Mouse (Mus musculus) liver, adult 2 months (tissue): ENCODE measurements at regions not wholly inside any gene's neighbourhood (a gene's known extent, or its start where the extent isn't known, plus 50 kb on each side); places are given as distances from the start of the nearest gene placed in this dataset.

Source experiments
- DNase-seq: peaks from one replicate; pipeline ENCODE4 v3.0.0-alpha.2; 2011; ENCODE audit warnings: low read depth, low spot score; ENCODE audit errors: extremely low read depth
- H3K27ac ChIP-seq: fragments of 200-500 bp; replicated peaks from 2 replicates; pipeline ENCODE4 v1.5.1; 2012; ENCODE audit warnings: low read depth, mild to moderate bottlenecking, control low read depth, inconsistent platforms, low read length; ENCODE audit not compliant: insufficient read depth
- H3K27me3 ChIP-seq: fragments of 200-500 bp; 2 replicates; pipeline ENCODE4 v1.6.1; 2012; ENCODE audit warnings: mild to moderate bottlenecking, moderate library complexity, low read length, inconsistent platforms; ENCODE audit not compliant: control insufficient read depth, insufficient read depth
- H3K36me3 ChIP-seq: fragments of 200-500 bp; 2 replicates; pipeline ENCODE4 v1.6.1; 2012; ENCODE audit warnings: low read length, inconsistent platforms; ENCODE audit not compliant: control insufficient read depth, insufficient read depth
- H3K4me1 ChIP-seq: fragments of 200-500 bp; 2 replicates; pipeline ENCODE4 v1.6.1; 2011; ENCODE audit warnings: low read length; ENCODE audit not compliant: control insufficient read depth, insufficient read depth
- H3K4me3 ChIP-seq: fragments of 200-500 bp; 2 replicates; pipeline ENCODE4 v1.5.1; 2011; ENCODE audit warnings: low read depth, mild to moderate bottlenecking, control low read depth, low read length, moderate library complexity; ENCODE audit not compliant: insufficient read depth
- H3K79me2 ChIP-seq: fragments of 200-500 bp; 2 replicates; pipeline ENCODE4 v1.6.1; 2012; ENCODE audit warnings: inconsistent platforms, mild to moderate bottlenecking, low read length, moderate library complexity; ENCODE audit not compliant: control insufficient read depth, insufficient read depth
- H3K9ac ChIP-seq: fragments of 200-500 bp; 2 replicates; pipeline ENCODE4 v1.6.1; 2012; ENCODE audit warnings: low read depth, mild to moderate bottlenecking, control low read depth, inconsistent platforms, low read length
- CTCF ChIP-seq: fragments of 200-500 bp; IDR thresholded peaks from 2 replicates; pipeline ENCODE4 v1.5.1; 2011; ENCODE audit warnings: low read depth, low read length, control low read depth
- POLR2A ChIP-seq: fragments of 200-500 bp; IDR thresholded peaks from 2 replicates; pipeline ENCODE4 v1.6.1; 2011; ENCODE audit warnings: low read length, control low read depth; ENCODE audit not compliant: insufficient read depth; ENCODE audit errors: extremely low read depth
- WGBS: fragments of 180-500 bp; shearing (Covaris S2); methylation state at CpG from one replicate; pipeline ENCODE4 v1.1.7; 2018; 5-methylcytosine and 5-hydroxymethylcytosine counted together

DNA sequence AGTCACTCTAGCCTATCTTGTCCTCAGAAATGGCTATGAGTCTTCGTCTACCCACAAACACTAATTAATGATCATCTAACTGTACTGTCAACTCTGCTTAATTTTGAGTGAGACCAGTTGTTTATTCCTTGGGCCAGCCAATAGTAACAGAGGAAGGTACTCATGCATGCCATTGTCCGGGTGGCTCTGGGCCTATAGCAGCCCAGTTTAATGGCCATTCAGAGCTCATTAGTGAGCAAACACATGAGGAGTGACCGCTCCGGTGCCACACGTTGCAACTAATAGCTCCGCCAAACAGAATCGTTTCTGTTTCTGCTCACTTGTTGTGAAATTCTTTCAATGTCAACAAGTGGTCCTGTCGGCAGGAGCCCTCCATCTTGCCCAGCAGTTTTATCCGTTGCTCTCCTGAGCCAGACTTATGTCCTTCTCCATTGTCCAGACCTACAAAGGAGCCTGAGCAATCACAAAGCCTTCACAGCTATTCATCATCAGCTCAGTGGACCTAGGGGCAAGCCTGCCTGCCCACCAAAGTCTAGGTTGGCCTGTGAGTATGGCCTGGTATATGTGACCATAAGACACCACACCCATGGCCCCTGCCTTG is 108.8 kb downstream of the Ascl1 start:
- no peaks in the 10 kb centered on the region for H3K4me1 ChIP-seq
- TF ChIP-seq CTCF (no peak), POLR2A (no peak)
- no peaks in the 10 kb centered on the region for H3K36me3 ChIP-seq
- DNase-seq = no peak
- no peaks in the 10 kb centered on the region; the same call in 1 of the 2 replicates for H3K27me3 ChIP-seq
- no peak overlapping the region for H3K4me3 ChIP-seq
- H3K79me2 ChIP-seq = no peaks in the 10 kb centered on the region
- no peak overlapping the region for H3K27ac ChIP-seq
- H3K9ac ChIP-seq = no peak overlapping the region
- 85% methylated on average over 9 of the region's 9 CpGs for WGBS

DNA sequence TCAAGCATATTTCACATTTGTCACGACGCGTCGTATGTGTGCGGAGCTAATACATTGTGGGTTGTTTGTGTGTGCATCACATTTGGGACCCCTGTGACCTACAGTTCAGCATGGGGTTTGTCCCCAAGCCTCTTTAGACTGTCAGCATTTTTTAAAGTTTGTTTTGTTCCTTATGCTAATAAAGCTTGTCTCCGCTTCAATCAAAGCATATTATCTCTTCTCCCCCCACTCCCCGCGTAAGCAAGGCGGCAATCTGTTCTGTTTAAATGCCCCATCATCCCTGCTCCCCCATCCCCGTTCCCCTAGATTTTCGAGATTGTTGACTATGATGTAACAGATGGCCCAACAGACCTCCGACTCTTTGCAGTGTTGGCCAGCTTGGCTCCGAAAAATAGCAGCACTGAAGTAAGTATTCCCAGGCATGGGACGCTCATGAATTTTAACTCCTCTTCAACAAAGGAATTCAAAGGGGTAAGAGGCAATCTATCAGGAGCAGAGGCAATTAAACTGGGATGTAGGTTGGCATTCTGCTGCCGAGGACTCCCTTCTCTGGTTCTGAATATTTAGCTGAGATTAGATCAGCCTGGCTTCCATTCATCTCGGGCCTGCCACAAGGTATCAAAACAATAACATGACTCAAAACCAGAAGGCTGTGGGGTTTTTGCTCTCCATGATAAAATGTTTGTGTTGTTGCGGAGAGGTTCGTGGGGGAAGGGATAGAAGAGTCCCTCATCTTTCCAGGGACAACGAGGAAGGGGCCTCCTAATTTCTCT is 141.9 kb downstream of the Ascl1 start:
- no peaks in the 10 kb centered on the region for H3K4me1 ChIP-seq
- H3K4me3 ChIP-seq = no peak overlapping the region
- no peak for TF ChIP-seq POLR2A
- no peaks in the 10 kb centered on the region; the same call in 1 of the 2 replicates for H3K27me3 ChIP-seq
- no peak for DNase-seq
- H3K36me3 ChIP-seq = no peaks in the 10 kb centered on the region
- H3K79me2 ChIP-seq = no peaks in the 10 kb centered on the region
- no peak overlapping the region for H3K9ac ChIP-seq
- no peak overlapping the region for H3K27ac ChIP-seq
- WGBS = 76% methylated on average over 19 of the region's 19 CpGs

DNA sequence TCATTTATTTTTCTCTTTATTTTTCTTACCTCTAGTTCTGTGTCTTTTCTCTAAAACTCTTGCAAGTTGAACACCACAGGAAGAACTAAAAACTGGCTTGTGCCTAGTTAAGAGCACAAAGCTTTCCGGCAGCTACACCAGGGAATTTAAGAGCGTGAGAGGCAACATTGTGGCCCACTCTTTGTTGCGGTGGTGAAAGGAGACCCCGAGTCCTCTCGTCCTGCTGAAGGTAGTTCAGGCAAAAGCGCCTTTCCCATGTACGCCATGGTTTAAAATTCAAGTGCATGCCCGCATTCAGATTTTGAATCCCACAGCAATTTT is 142.4 kb downstream of the Ascl1 start:
- no peaks in the 10 kb centered on the region; the same call in 1 of the 2 replicates for H3K27me3 ChIP-seq
- H3K9ac ChIP-seq = no peak overlapping the region
- 87% methylated on average over 8 of the region's 8 CpGs for WGBS
- H3K4me1 ChIP-seq = no peaks in the 10 kb centered on the region
- H3K79me2 ChIP-seq = no peaks in the 10 kb centered on the region
- no peak for DNase-seq
- TF ChIP-seq CTCF (no peak), POLR2A (no peak)
- H3K36me3 ChIP-seq = no peaks in the 10 kb centered on the region
- H3K4me3 ChIP-seq = no peak overlapping the region
- no peak overlapping the region for H3K27ac ChIP-seq

DNA sequence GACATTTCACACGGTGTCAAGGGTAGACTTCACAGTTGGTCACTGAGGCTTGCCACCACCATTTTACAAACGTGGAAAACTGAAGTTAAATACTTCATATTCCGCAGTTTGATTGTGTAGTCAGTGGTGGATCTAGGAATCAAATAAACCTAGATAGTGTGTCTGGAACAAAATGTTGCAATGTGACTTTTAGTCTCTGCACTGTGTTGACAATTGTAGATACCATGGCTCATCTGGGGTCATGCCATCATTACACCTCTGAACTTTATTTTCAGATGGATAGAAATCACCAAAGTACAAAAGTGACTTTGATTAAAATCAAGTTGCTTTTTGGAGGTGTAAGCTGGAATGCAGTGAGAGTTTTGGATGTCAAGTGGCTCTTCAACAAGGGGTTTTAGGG is 158.3 kb downstream of the Ascl1 start:
- Histone ChIP-seq H3K27ac (no peak overlapping the region), H3K4me1 (peaks cover 2% of the 10 kb centered on the region; the same call in 1 of the 2 replicates), H3K36me3 (no peaks in the 10 kb centered on the region), H3K9ac (no peak overlapping the region), H3K79me2 (no peaks in the 10 kb centered on the region), H3K4me3 (no peak overlapping the region), H3K27me3 (peaks cover 20% of the 10 kb centered on the region; the same call in 1 of the 2 replicates)
- peak; percentile 91 for DNase-seq
- 45% methylated on average over 3 of the region's 3 CpGs for WGBS
- TF ChIP-seq POLR2A (no peak), CTCF (no peak)

DNA sequence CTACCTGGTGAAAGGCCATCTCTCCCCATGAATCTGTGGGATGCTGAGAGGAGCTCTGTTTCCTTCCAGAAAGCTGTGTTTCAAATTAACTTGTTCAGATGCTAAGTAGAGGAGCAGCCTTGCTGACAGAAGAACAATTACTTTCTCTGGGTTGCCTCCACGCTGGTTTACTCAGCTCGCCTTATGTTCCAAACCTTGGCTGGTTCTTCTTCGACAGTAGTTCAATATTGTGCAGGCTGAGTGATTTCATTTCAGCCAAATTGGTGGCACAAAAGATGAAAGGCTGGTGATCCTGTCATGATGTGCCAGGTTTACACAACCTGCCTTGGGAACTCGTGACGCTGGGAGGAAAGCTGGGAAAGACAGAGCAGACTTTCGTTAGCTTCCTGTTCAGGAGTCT is 160.1 kb downstream of the Ascl1 start:
- Histone ChIP-seq H3K79me2 (no peaks in the 10 kb centered on the region), H3K27me3 (peaks cover 20% of the 10 kb centered on the region; the same call in 1 of the 2 replicates), H3K4me3 (no peak overlapping the region), H3K9ac (no peak overlapping the region), H3K27ac (no peak overlapping the region), H3K36me3 (no peaks in the 10 kb centered on the region), H3K4me1 (peaks cover 2% of the 10 kb centered on the region; the same call in 1 of the 2 replicates)
- DNase-seq = peak; percentile 8
- no peak for TF ChIP-seq POLR2A
- no peak for TF ChIP-seq CTCF
- WGBS = 21% methylated on average over 6 of the region's 6 CpGs

DNA sequence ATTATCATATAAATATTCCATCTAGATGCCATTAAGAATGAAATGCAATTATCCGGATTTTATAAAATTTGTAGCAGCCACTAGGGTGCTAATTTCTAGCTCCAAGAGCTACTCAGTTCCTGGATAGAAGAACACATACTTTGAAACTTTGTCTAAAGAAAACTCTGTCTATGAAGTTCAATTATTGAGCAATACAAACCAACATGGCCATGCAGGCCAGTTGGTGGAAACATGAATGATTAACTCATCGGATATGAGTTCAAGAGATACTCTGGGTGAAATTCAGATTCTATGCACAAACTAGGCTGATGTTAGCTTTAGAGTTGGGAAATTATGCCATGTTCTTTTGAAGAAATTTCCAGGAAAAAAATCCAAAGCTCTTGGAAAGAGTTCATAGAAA is 164.0 kb downstream of the Ascl1 start:
- Histone ChIP-seq H3K36me3 (no peaks in the 10 kb centered on the region), H3K27ac (no peak overlapping the region), H3K27me3 (peaks cover 15% of the 10 kb centered on the region; the same call in 1 of the 2 replicates), H3K79me2 (no peaks in the 10 kb centered on the region), H3K9ac (no peak overlapping the region), H3K4me1 (no peaks in the 10 kb centered on the region), H3K4me3 (no peak overlapping the region)
- TF ChIP-seq POLR2A (no peak), CTCF (no peak)
- peak; percentile 93 for DNase-seq
- 51% methylated on average over 2 of the region's 2 CpGs for WGBS
